Mouse (Mus musculus): ENCODE data around the gene Olfr1491. TPM values are rescaled to one million over a fixed set of nuclear protein-coding genes. Genes with fewer than 3 reads are reported as not detected.

Olfr1491 gene
- not detected in 2 replicates for polyA plus RNA-seq (2016; fragmentation: Nextera tagmentation; extraction: Ambion mirVana)

- Histone ChIP-seq H3K9me3 (replicated peaks) (no peaks in the 10 kb centered on the region), H3K27ac (ENCODE audit: poor library complexity, severe bottlenecking) (no peak within 1 kb of the TSS), H3K4me1 (replicated peaks) (no peaks in the 10 kb centered on the region), H3K4me3 (no peak within 1 kb of the TSS), H3K36me3 (no peaks in the 10 kb centered on the region), H3K27me3 (replicated peaks) (no peaks in the 10 kb centered on the region), H3K9ac (no peak within 1 kb of the TSS), H3K4me2 (no peak within 1 kb of the TSS)
- 56% methylated on average over 3 of the region's 3 CpGs for WGBS
- ATAC-seq (ENCODE audit: insufficient number of reproducible peaks, low FRiP score), result no peak
These were observed at the start of gene Olfr1491 for GRCm38 (mm10) chr19:13696968-13697367. Olfr1491 (plus strand) TSS chr19:13697268.

GRCm38 (mm10) chr19:13650791-13651190 lies 46.3 kb upstream of the Olfr1491 start, which contains the start of gene Olfr1490:
Olfr1490 (plus strand) TSS chr19:13651091.
- Histone ChIP-seq H3K4me2 (no peak within 1 kb of the TSS), H3K9ac (no peak within 1 kb of the TSS), H3K9me3 (replicated peaks) (peaks cover 18% of the 10 kb centered on the region), H3K4me1 (replicated peaks) (no peaks in the 10 kb centered on the region), H3K36me3 (no peaks in the 10 kb centered on the region), H3K27me3 (replicated peaks) (no peaks in the 10 kb centered on the region), H3K27ac (ENCODE audit: poor library complexity, severe bottlenecking) (no peak within 1 kb of the TSS), H3K4me3 (no peak within 1 kb of the TSS)
- WGBS, result 56% methylated on average over 1 of the region's 1 CpGs
- no peak for ATAC-seq (ENCODE audit: insufficient number of reproducible peaks, low FRiP score)

GRCm38 (mm10) chr19:13722978-13723377 lies 25.9 kb downstream of the Olfr1491 start, which contains the start of gene Olfr1493-ps1:
Olfr1493-ps1 (plus strand) TSS chr19:13723278.
- Histone ChIP-seq H3K4me2 (no peak within 1 kb of the TSS), H3K4me1 (replicated peaks) (no peaks in the 10 kb centered on the region), H3K36me3 (no peaks in the 10 kb centered on the region), H3K27ac (ENCODE audit: poor library complexity, severe bottlenecking) (no peak within 1 kb of the TSS), H3K4me3 (no peak within 1 kb of the TSS), H3K9me3 (replicated peaks) (peaks cover 8% of the 10 kb centered on the region), H3K9ac (no peak within 1 kb of the TSS), H3K27me3 (replicated peaks) (no peaks in the 10 kb centered on the region)
- 46% methylated on average over 2 of the region's 2 CpGs for WGBS
- no peak for ATAC-seq (ENCODE audit: insufficient number of reproducible peaks, low FRiP score)

GRCm38 (mm10) chr19:13739428-13739827 lies 42.4 kb downstream of the Olfr1491 start, which contains the start of gene Olfr1494:
Olfr1494 (plus strand) TSS chr19:13739728.
- H3K9ac ChIP-seq, result no peak within 1 kb of the TSS

GRCm38 (mm10) chr19:13749366-13749765 lies 52.3 kb downstream of the Olfr1491 start:
- Histone ChIP-seq H3K4me1 (replicated peaks) (no peaks in the 10 kb centered on the region), H3K9ac (no peak overlapping the region), H3K36me3 (no peaks in the 10 kb centered on the region), H3K27me3 (replicated peaks) (no peaks in the 10 kb centered on the region), H3K27ac (ENCODE audit: poor library complexity, severe bottlenecking) (no peak overlapping the region), H3K4me3 (no peak overlapping the region), H3K9me3 (replicated peaks) (peaks cover 2% of the 10 kb centered on the region; the same call in 1 of the 2 replicates), H3K4me2 (no peak overlapping the region)
- no peak for ATAC-seq (ENCODE audit: insufficient number of reproducible peaks, low FRiP score)
- 83% methylated on average over 1 of the region's 1 CpGs for WGBS

More at GRCm38 (mm10) chr19:13739428-13739827, 42.4 kb downstream of the Olfr1491 start, which contains the start of gene Olfr1494:
- no peak within 1 kb of the TSS for H3K4me2 ChIP-seq
- 87% methylated on average over 4 of the region's 4 CpGs for WGBS
- no peaks in the 10 kb centered on the region for H3K27me3 ChIP-seq (replicated peaks)
- no peaks in the 10 kb centered on the region for H3K4me1 ChIP-seq (replicated peaks)
- H3K27ac ChIP-seq (ENCODE audit: poor library complexity, severe bottlenecking), result no peak within 1 kb of the TSS
- no peak for ATAC-seq (ENCODE audit: insufficient number of reproducible peaks, low FRiP score)
- H3K36me3 ChIP-seq, result no peaks in the 10 kb centered on the region
- H3K9me3 ChIP-seq (replicated peaks), result peaks cover 9% of the 10 kb centered on the region; the same call in 1 of the 2 replicates
- no peak within 1 kb of the TSS for H3K4me3 ChIP-seq

Other genes with a start within 250 kb of the Olfr1491 start
- gene Olfr1472, start 241.2 kb upstream of the Olfr1491 start, polyA plus RNA-seq (2016; fragmentation: Nextera tagmentation; extraction: Ambion mirVana), result not detected in 2 replicates
- not detected in 2 replicates for gene Olfr1474, start 227.7 kb upstream of the Olfr1491 start, polyA plus RNA-seq (2016; fragmentation: Nextera tagmentation; extraction: Ambion mirVana)
- not detected in 2 replicates for gene Olfr1475, start 217.1 kb upstream of the Olfr1491 start, polyA plus RNA-seq (2016; fragmentation: Nextera tagmentation; extraction: Ambion mirVana)
- gene Olfr1477, start 196.7 kb upstream of the Olfr1491 start, polyA plus RNA-seq (2016; fragmentation: Nextera tagmentation; extraction: Ambion mirVana), result not detected in 2 replicates
- gene Olfr1480, start 169.4 kb upstream of the Olfr1491 start, polyA plus RNA-seq (2016; fragmentation: Nextera tagmentation; extraction: Ambion mirVana), result not detected in 2 replicates
- gene Olfr1484, start 113.8 kb upstream of the Olfr1491 start, polyA plus RNA-seq (2016; fragmentation: Nextera tagmentation; extraction: Ambion mirVana), result not detected in 2 replicates
- not detected in 2 replicates for gene Olfr1487, start 79.9 kb upstream of the Olfr1491 start, polyA plus RNA-seq (2016; fragmentation: Nextera tagmentation; extraction: Ambion mirVana)
- gene Olfr1489, start 65.6 kb upstream of the Olfr1491 start, polyA plus RNA-seq (2016; fragmentation: Nextera tagmentation; extraction: Ambion mirVana), result not detected in 2 replicates
- gene Olfr1490, start 46.2 kb upstream of the Olfr1491 start, polyA plus RNA-seq (2016; fragmentation: Nextera tagmentation; extraction: Ambion mirVana), result not detected in 2 replicates
- not detected in 2 replicates for gene Olfr1493-ps1, start 26.0 kb downstream of the Olfr1491 start, polyA plus RNA-seq (2016; fragmentation: Nextera tagmentation; extraction: Ambion mirVana)
- gene Olfr1494, start 42.5 kb downstream of the Olfr1491 start, polyA plus RNA-seq (2016; fragmentation: Nextera tagmentation; extraction: Ambion mirVana), result not detected in 2 replicates
- gene Olfr1495, start 67.3 kb downstream of the Olfr1491 start, polyA plus RNA-seq (2016; fragmentation: Nextera tagmentation; extraction: Ambion mirVana), result not detected in 2 replicates
- not detected in 2 replicates for gene Olfr1496, start 80.6 kb downstream of the Olfr1491 start, polyA plus RNA-seq (2016; fragmentation: Nextera tagmentation; extraction: Ambion mirVana)
- not detected in 2 replicates for gene Olfr1497, start 100.9 kb downstream of the Olfr1491 start, polyA plus RNA-seq (2016; fragmentation: Nextera tagmentation; extraction: Ambion mirVana)
- gene Olfr1499, start 122.2 kb downstream of the Olfr1491 start, polyA plus RNA-seq (2016; fragmentation: Nextera tagmentation; extraction: Ambion mirVana), result not detected in 2 replicates
- not detected in 2 replicates for gene Olfr1500, start 133.2 kb downstream of the Olfr1491 start, polyA plus RNA-seq (2016; fragmentation: Nextera tagmentation; extraction: Ambion mirVana)
- not detected in 2 replicates for gene Olfr1501, start 153.4 kb downstream of the Olfr1491 start, polyA plus RNA-seq (2016; fragmentation: Nextera tagmentation; extraction: Ambion mirVana)
- not detected in 2 replicates for gene Olfr1502, start 164.5 kb downstream of the Olfr1491 start, polyA plus RNA-seq (2016; fragmentation: Nextera tagmentation; extraction: Ambion mirVana)
- gene Olfr1504, start 200.7 kb downstream of the Olfr1491 start, polyA plus RNA-seq (2016; fragmentation: Nextera tagmentation; extraction: Ambion mirVana), result not detected in 2 replicates
- not detected in 2 replicates for gene Olfr1505, start 216.3 kb downstream of the Olfr1491 start, polyA plus RNA-seq (2016; fragmentation: Nextera tagmentation; extraction: Ambion mirVana)